Mouse (Mus musculus) limb, embryonic 10.5 days (tissue): Measurements from ENCODE around the gene Sos1. TPM values are rescaled to one million over a fixed set of nuclear protein-coding genes. Genes with fewer than 3 reads are reported as not detected.

Experiments
- DNase-seq: peaks from one replicate; pipeline ENCODE4 v3.0.0-alpha.2; 2017; ENCODE audit warnings: low spot score
- H3K27ac ChIP-seq: fragments of 300-500 bp; sonication (generic); 2 replicates; pipeline ENCODE4 v1.5.1; 2016; ENCODE audit warnings: mild to moderate bottlenecking
- H3K27me3 ChIP-seq: fragments of 300-500 bp; sonication (generic); 2 replicates; pipeline ENCODE4 v1.6.1; 2016; ENCODE audit warnings: low read depth, mild to moderate bottlenecking; ENCODE audit not compliant: poor library complexity, severe bottlenecking
- H3K36me3 ChIP-seq: fragments of 300-500 bp; sonication (generic); 2 replicates; pipeline ENCODE4 v1.6.1; 2016; ENCODE audit warnings: mild to moderate bottlenecking, moderate library complexity
- H3K4me1 ChIP-seq: fragments of 300-500 bp; sonication (generic); 2 replicates; pipeline ENCODE4 v1.6.1; 2016
- H3K4me3 ChIP-seq: fragments of 300-500 bp; sonication (generic); 2 replicates; pipeline ENCODE4 v1.5.1; 2016; ENCODE audit warnings: mild to moderate bottlenecking, moderate library complexity
- H3K9me3 ChIP-seq: fragments of 300-500 bp; sonication (generic); replicated peaks from 2 replicates; pipeline ENCODE4 v1.6.1; 2016; ENCODE audit warnings: mild to moderate bottlenecking
- WGBS: fragments of 180-500 bp; shearing (Covaris S2); methylation state at CpG from one replicate; pipeline ENCODE4 v1.1.7; 2016; 5-methylcytosine and 5-hydroxymethylcytosine counted together
- polyA plus RNA-seq: library from polyadenylated mRNA; unstranded; fragments of >200 nt; fragmentation: Nextera tagmentation; extraction: Ambion mirVana; gene quantifications from 2 replicates; pipeline ENCODE4 v1.2.1, GENCODE M21; 2016

Sos1 gene
- polyA plus RNA-seq, 1 experiment from 2014 or later: 4.6 TPM

DNA sequence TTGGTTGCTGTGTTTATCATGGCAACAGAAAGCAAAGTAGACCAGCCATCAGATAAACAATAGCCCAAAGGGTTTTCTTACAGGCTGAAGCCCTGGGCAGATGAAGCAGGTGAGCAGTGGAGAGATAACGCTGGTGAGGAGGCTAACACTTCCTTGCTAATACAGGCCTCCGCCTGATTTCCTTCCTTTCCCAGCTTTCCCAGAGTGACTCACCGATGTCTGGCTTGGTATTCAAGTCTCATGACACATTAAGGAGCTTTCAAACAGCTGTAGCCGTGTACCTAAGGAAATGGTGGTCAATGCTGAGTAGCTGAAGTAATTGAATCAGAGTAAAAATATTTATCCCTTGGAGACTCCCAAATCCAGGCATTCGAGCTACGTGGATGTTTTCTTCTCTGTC, 25.5 kb upstream of the Sos1 start:
- Histone ChIP-seq H3K4me1 (no peaks in the 10 kb centered on the region), H3K4me3 (no peak overlapping the region), H3K9me3 (no peaks in the 10 kb centered on the region), H3K27me3 (no peaks in the 10 kb centered on the region), H3K27ac (no peak overlapping the region), H3K36me3 (no peaks in the 10 kb centered on the region)
- WGBS: 87% methylated on average over 6 of the region's 6 CpGs
- DNase-seq: peak; percentile 10

DNA sequence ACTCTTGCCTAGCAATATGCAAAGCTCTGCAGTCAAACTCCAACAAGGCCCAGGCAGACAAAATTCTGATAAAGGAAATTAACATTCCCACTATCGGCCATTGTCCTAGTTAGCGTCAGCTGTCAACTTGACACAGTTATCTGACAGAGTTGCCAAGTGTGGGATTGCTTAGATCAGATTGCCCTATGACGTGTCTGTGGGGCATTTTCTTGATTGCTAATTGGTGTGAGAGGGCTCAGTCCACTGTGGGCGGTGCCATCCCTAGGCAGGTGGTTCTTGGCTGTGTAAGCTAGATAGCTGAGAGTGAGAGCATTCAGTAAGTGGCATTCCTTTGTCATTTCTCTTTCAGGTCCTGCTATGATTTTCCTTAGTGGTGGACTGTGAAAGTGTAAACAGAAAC, 25.1 kb upstream of the Sos1 start:
- DNase-seq: peak; percentile 14
- Histone ChIP-seq H3K27me3 (no peaks in the 10 kb centered on the region), H3K4me1 (no peaks in the 10 kb centered on the region), H3K9me3 (no peaks in the 10 kb centered on the region), H3K36me3 (no peaks in the 10 kb centered on the region), H3K27ac (no peak overlapping the region), H3K4me3 (no peak overlapping the region)
- WGBS: 87% methylated on average over 4 of the region's 4 CpGs

DNA sequence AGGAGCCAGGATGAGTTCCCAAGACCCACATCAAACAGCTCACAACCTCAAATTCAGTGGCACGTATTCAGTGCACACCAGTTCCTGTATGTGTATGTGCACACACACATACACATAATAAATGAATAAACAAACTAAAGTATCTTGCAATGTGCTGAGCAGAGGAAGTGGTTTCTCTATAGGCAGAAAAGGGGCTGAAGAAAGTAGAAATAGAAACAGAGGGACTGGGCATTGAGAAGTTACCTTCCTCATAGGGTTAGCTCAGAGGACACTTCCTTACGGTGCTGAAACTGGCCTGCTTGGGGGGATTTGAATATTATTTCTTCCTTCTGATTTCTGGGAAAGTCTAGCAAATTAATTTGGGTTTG, 21.5 kb upstream of the Sos1 start:
- 82% methylated on average over 2 of the region's 2 CpGs for WGBS
- H3K36me3 ChIP-seq: no peaks in the 10 kb centered on the region
- no peak for DNase-seq
- no peak overlapping the region for H3K4me3 ChIP-seq
- H3K9me3 ChIP-seq: no peaks in the 10 kb centered on the region
- no peaks in the 10 kb centered on the region for H3K4me1 ChIP-seq
- H3K27me3 ChIP-seq: no peaks in the 10 kb centered on the region
- H3K27ac ChIP-seq: no peak overlapping the region

GRCm38 (mm10) chr17:80501037-80501804, 21.0 kb upstream of the Sos1 start:
- WGBS: 69% methylated on average over 5 of the region's 5 CpGs
- Histone ChIP-seq H3K4me3 (no peak overlapping the region), H3K27me3 (no peaks in the 10 kb centered on the region), H3K27ac (no peak overlapping the region), H3K9me3 (no peaks in the 10 kb centered on the region), H3K36me3 (no peaks in the 10 kb centered on the region), H3K4me1 (no peaks in the 10 kb centered on the region)
- DNase-seq: no peak

GRCm38 (mm10) chr17:80500025-80500424, 19.8 kb upstream of the Sos1 start:
- WGBS: 88% methylated on average over 4 of the region's 4 CpGs
- Histone ChIP-seq H3K36me3 (no peaks in the 10 kb centered on the region), H3K9me3 (no peaks in the 10 kb centered on the region), H3K4me1 (no peaks in the 10 kb centered on the region), H3K4me3 (no peak overlapping the region), H3K27ac (no peak overlapping the region), H3K27me3 (no peaks in the 10 kb centered on the region)
- DNase-seq: no peak

DNA sequence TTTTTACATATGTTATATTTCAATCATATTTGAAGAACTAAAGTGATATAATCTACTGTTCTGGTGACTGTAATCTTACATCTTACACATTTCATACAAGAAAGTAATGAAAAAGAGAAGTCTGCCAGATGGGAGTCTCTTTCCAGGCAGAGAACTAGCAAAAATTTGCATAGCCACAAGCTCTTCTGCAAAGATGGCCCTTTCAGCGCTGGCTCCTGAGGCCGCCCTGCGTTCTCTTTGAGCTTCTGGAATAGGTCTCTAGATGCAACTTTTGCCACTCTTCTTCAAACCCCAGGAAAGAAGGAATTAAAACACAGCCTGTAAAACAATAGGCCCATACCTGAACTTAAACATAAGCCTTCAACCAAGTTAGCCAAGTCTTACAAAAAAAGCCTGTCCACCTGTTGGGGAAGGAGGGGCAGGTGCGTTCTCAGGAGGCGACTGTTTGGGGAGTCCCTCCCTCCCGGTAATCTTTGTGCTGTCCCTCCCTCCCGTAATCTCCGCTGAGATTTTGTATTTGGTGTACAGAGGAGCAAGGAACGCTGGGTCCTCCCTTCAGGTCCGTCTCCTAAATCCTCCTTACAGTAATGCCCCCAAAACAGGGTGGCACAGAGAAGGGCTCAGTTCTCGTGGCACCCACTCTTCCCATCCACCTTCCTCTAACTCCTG, 18.5 kb upstream of the Sos1 start:
- no peaks in the 10 kb centered on the region for H3K36me3 ChIP-seq
- no peak overlapping the region for H3K27ac ChIP-seq
- no peak for DNase-seq
- H3K9me3 ChIP-seq: no peaks in the 10 kb centered on the region
- H3K4me1 ChIP-seq: no peaks in the 10 kb centered on the region
- 52% methylated on average over 11 of the region's 11 CpGs for WGBS
- no peaks in the 10 kb centered on the region for H3K27me3 ChIP-seq
- no peak overlapping the region for H3K4me3 ChIP-seq

DNA sequence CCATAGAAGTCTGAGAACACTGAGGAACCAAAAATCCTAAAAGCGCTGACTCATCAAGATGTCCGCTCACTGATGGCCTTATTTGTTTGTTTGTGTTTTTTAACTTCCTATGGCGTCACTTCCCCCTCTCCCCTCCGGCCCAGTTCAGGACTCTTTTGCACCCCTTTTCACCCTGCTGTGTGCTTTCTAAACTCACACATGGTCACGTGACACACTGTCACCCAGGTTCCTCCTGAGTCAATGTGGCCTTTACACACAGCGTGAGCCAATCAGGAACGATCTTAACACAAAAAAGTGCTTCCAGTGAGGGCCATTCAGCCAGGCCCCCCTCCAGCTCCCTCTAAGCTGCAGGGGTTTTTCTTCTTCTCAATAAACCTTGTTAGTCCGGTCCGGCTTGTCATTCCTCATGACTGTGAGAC, 16.9 kb upstream of the Sos1 start:
- H3K4me1 ChIP-seq: no peaks in the 10 kb centered on the region
- no peak for DNase-seq
- no peaks in the 10 kb centered on the region for H3K27me3 ChIP-seq
- no peaks in the 10 kb centered on the region for H3K9me3 ChIP-seq
- WGBS: 84% methylated on average over 9 of the region's 9 CpGs
- H3K27ac ChIP-seq: no peak overlapping the region
- H3K36me3 ChIP-seq: no peaks in the 10 kb centered on the region
- H3K4me3 ChIP-seq: no peak overlapping the region

DNA sequence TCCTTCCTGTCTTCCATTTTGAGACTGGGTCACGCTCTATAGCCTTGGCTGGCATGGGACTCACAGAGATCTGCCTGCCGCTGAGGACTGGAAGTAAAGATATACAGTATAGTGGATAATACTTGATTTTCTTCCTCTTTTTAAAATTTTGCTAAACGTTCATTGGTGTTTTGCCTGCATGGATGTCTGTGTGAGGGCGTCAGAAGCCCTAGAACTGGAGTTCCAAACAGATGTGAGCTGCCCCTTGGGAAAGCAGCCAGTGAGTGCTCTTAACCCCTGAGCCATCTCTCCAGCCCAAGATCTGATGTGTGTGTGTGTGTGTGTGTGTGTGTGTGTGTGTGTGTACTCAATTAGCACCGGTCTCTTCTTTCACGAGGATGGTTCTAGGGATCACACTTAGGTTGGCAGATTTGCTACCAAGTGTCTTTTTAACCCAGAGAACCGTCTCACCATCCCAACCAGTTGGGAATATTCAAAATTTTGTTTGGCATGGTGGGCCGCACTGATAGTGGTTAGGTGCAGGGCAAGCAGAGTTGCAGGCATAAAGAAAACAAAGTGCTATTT, 16.4 kb upstream of the Sos1 start:
- no peak for DNase-seq
- Histone ChIP-seq H3K27me3 (no peaks in the 10 kb centered on the region), H3K36me3 (no peaks in the 10 kb centered on the region), H3K27ac (no peak overlapping the region), H3K4me1 (no peaks in the 10 kb centered on the region), H3K4me3 (no peak overlapping the region), H3K9me3 (no peaks in the 10 kb centered on the region)
- 92% methylated on average over 8 of the region's 8 CpGs for WGBS

- H3K27ac ChIP-seq: no peak overlapping the region
- no peaks in the 10 kb centered on the region for H3K9me3 ChIP-seq
- H3K27me3 ChIP-seq: no peaks in the 10 kb centered on the region
- WGBS: 88% methylated on average over 6 of the region's 6 CpGs
- no peaks in the 10 kb centered on the region for H3K36me3 ChIP-seq
- H3K4me1 ChIP-seq: no peaks in the 10 kb centered on the region
- no peak for DNase-seq
- H3K4me3 ChIP-seq: no peak overlapping the region
Observed at GRCm38 (mm10) chr17:80496185-80496584, 15.9 kb upstream of the Sos1 start.

- Histone ChIP-seq H3K4me1 (no peaks in the 10 kb centered on the region), H3K9me3 (no peaks in the 10 kb centered on the region), H3K4me3 (no peak overlapping the region), H3K36me3 (no peaks in the 10 kb centered on the region), H3K27me3 (no peaks in the 10 kb centered on the region), H3K27ac (no peak overlapping the region)
- DNase-seq: no peak
- 81% methylated on average over 1 of the region's 1 CpGs for WGBS
Observed at GRCm38 (mm10) chr17:80493891-80494290, 13.6 kb upstream of the Sos1 start.

DNA sequence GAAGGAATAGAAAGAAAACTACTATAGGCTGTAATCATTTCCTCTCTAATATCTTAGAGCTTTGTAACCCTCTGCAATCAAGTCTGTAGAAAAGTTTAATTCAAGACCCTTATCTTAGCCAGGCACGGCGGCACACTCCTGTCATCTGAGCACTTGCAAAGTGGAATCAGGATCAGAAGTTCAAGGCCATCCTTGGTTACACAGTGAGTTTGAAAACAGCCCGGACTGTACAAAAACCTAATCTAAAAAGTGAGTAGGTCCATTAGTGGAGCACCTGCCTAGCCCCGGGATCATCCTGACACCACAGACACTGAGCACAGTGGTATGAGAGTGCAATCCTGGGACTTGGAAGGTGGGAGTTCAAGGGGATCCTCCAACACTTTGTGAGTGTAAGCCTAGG, 12.6 kb upstream of the Sos1 start:
- Histone ChIP-seq H3K9me3 (no peaks in the 10 kb centered on the region), H3K4me1 (no peaks in the 10 kb centered on the region), H3K36me3 (no peaks in the 10 kb centered on the region), H3K27me3 (no peaks in the 10 kb centered on the region), H3K4me3 (no peak overlapping the region), H3K27ac (no peak overlapping the region)
- 92% methylated on average over 4 of the region's 4 CpGs for WGBS
- no peak for DNase-seq

DNA sequence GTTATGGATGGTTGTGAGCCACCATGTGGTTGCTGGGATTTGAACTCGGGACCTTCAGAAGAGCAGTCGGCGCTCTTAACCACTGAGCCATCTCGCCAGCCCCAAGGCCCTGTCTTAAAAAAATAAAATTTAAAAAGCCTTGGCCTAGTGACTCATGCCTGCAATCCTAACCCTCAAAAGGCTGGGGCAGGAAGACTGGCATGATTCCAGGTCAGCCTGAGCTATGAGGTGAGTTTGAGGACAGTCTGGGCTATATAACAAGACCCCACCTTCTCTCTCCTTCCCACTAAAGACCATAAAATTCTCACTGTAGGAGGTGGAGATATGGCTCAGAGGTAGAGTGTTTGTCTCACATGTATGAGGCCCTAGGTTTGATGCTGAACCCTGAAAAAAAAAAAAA, 12.0 kb upstream of the Sos1 start:
- H3K4me1 ChIP-seq: no peaks in the 10 kb centered on the region
- 92% methylated on average over 4 of the region's 4 CpGs for WGBS
- no peak overlapping the region for H3K27ac ChIP-seq
- H3K4me3 ChIP-seq: no peak overlapping the region
- no peaks in the 10 kb centered on the region for H3K27me3 ChIP-seq
- no peak for DNase-seq
- no peaks in the 10 kb centered on the region for H3K9me3 ChIP-seq
- H3K36me3 ChIP-seq: no peaks in the 10 kb centered on the region

DNA sequence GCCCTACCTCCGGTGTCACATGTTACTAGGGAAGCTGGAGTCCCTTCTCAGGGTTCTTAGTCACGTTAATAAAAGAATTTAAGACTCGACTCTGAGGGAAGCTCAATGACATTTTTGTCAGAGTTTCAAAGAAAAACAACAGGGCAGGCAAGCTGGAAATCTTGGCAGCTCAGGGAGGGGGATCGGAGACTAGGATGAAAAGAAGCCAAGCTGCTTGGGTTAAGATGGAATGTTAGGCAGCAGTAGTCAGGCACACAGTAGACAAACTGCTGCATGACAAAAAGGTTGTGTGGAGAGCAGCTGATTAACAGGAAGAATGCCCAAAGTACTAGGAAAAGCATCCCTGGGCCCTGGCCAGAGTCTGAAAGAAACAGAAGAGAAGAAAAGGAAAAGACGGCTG, 9.9 kb upstream of the Sos1 start:
- Histone ChIP-seq H3K36me3 (no peaks in the 10 kb centered on the region), H3K4me1 (no peaks in the 10 kb centered on the region), H3K27me3 (no peaks in the 10 kb centered on the region), H3K9me3 (no peaks in the 10 kb centered on the region), H3K27ac (no peak overlapping the region), H3K4me3 (no peak overlapping the region)
- 86% methylated on average over 5 of the region's 5 CpGs for WGBS
- no peak for DNase-seq
